Mouse (Mus musculus): Measurements from ENCODE around the gene Zc3hc1.

Gene Zc3hc1

GRCm38 (mm10) chr6:30372627-30373369 lies 18.0 kb downstream of the Zc3hc1 start:
- no peak for DNase-seq (ENCODE audit: low spot score in 2 of 2)

GRCm38 (mm10) chr6:30369291-30369690 lies 21.5 kb downstream of the Zc3hc1 start:
- DNase-seq (ENCODE audit: low spot score in 2 of 2) = no peak

DNA sequence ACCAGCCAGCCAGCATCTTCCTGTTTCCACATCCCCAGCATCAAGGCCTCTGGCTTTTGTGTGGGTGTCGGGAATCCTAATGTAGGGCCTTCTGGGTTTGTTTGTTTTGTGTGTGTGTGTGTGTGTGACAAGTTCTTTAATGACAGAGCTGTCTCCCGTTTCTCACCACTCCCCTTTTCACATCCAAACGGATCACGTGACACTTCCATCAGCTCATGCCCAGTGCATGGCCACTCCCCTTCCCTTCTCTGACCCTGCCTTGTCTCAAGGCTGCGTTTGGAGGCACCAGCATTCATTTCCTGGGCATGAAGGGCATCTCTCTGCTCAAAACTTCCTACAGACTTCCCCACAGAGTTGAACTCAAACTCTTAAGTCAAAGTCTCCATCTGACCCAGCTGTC lies 27.0 kb downstream of the Zc3hc1 start:
- no peak for DNase-seq (ENCODE audit: low spot score in 2 of 2)

- DNase-seq (ENCODE audit: low spot score in 2 of 2) = no peak
These were observed 30.9 kb downstream of the Zc3hc1 start for GRCm38 (mm10) chr6:30359762-30360509.

DNA sequence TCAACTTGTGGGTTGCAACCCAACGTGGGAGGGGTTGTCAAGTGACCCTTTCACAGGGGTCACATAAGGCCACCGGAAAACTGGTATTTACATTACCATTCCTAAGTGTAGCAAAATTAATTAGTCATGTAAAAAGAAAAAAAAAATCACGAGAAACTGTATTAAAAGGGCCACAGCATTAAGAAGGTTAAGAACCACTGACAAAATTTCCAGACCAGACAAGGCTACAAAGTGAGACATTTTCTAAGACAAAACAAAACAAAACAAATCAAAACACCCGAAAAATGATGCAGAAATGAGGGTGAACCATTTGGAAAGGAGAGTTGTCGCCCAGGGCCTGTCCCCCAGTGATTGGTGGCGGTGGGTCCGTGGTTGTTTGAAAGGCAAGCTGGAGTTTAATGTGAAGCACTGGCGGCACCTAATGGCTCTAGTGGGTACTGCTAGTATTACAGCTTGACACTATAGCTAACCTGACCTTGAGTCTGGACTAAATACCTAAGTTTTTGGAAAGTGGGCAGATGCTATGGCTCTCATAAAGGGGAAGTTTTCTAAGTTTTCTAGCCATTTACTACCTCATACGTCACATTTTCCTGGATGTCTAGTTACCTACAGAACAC lies 33.2 kb downstream of the Zc3hc1 start:
- peak in 1 of 2 experiments; percentile 90 for DNase-seq (ENCODE audit: low spot score in 2 of 2)

DNA sequence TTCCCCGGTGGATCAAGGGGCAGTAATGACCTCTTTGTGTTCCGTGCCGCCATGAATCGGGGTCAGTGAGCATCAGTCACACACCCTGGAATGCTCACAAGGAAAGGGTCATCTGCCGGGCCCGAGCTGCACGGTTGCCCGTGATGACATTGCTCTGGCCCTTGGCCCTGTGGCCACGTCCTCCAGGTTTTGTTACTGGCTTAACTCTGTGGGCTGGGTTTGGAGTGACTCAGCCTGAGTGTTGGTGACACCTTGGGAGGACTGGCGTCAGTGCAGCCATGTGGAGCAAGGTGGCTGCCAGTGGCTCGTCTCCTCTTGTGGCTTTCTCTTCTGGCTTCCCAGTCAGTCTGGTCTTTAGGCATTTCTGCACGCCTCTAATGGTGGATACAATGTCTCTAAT lies 34.1 kb downstream of the Zc3hc1 start:
- no peak for DNase-seq (ENCODE audit: low spot score in 2 of 2)

- no peak for DNase-seq (ENCODE audit: low spot score in 2 of 2)
These were observed 34.7 kb downstream of the Zc3hc1 start for GRCm38 (mm10) chr6:30356161-30356560.

GRCm38 (mm10) chr6:30355701-30356100 lies 35.1 kb downstream of the Zc3hc1 start:
- DNase-seq (ENCODE audit: low spot score in 2 of 2) = no peak

DNA sequence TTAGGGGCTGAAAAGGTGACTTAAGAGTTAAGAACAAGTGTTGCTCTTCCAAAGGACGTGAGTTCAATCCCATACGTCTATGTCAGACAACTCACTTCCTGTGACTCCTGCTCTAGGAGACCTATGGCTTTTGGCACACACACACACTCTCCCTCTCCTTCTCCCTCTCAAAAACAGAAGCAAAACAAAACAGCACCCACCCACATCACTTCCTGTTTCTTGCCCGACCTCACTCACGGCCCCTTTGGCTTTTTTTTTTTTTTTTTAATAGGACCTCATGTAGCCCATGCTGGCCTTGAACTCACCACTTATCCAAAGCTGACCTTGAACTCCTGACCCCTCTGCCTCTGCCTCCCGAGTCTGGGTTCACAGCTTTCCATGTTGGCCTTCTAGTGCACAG lies 36.1 kb downstream of the Zc3hc1 start:
- DNase-seq (ENCODE audit: low spot score in 2 of 2) = no peak

DNA sequence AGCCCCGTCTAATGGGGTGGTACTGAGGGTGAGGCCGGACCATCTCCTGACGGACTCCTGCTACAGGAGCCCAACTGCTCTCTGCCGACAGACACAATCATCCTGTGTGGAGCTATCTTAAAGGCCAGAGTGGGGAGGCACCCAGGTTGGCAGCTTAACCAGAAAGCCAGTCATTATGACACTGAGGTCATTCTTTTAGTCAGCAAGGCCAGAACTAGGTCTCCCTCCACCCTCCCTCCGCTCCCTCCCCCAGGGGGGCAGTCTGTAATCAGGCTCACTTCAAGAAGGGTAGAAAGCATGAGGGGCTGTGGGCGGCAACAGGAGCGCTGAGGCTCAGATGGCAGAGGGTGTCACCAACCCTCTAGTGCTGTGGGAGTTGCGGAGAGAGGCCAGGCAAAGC lies 37.2 kb downstream of the Zc3hc1 start:
- no peak for DNase-seq (ENCODE audit: low spot score in 2 of 2)

DNA sequence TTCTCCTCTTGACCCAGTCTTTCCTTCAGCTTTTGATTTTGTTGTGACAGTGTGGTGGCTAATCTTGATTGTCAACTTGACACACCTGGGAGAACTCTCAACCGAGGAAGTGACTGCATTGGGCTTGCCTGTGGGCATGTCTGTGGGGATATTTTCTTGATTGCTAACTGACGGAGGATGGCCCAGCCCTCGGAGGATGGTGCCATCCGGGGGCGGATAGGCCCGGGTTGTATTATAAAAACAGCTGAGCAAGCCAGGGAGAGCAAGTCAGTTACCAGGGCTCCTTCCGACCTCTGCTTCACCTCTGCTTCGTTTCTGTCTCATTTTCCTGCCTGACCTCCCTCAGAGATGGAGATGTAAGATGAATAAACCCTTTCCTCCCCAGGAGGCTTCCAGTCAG lies 38.1 kb downstream of the Zc3hc1 start:
- DNase-seq (ENCODE audit: low spot score in 2 of 2) = no peak

GRCm38 (mm10) chr6:30351290-30351689 lies 39.5 kb downstream of the Zc3hc1 start:
- DNase-seq (ENCODE audit: low spot score in 2 of 2) = no peak

GRCm38 (mm10) chr6:30347288-30347801 lies 43.5 kb downstream of the Zc3hc1 start:
- DNase-seq (ENCODE audit: low spot score in 2 of 2) = no peak

DNA sequence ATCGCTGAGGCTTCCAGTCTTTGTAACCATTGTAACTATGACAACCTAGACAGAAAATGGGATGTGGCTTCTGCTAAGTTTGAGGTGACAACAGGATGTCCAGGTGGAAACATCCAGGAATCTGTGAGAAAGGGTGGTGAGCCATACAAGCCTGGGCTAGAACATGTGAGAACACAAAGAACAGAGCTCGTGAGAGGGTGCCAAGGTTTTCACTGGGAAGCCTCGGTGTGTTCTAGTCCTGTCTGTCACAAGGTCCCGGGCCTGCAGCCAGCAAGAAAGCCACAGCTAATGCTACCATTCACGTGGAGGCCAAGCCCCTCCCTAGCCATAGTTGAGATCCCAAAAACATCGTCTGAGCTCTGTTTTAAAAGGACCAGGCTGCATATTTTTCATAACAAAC lies 44.1 kb downstream of the Zc3hc1 start:
- no peak for DNase-seq (ENCODE audit: low spot score in 2 of 2)

DNA sequence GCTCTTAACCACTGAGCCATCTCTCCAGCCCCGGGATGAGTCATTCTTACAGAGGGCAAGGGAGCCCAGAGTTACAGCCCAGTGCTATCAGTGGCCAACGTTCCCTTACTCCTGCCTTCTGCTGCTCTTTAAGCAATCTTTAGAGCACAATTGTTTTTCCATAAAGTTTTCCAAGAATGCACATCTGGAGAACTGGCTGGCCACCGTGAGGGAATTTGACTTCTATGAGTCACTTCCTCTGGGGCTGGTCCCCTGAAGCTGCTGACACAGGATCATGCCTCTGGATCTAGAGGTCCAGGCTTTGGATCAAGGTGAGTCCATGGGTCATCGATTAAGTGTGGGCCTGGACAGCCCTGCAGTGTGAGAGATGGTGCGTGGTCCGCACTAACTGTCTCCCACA lies 46.8 kb downstream of the Zc3hc1 start:
- no peak for DNase-seq (ENCODE audit: low spot score in 2 of 2)

DNA sequence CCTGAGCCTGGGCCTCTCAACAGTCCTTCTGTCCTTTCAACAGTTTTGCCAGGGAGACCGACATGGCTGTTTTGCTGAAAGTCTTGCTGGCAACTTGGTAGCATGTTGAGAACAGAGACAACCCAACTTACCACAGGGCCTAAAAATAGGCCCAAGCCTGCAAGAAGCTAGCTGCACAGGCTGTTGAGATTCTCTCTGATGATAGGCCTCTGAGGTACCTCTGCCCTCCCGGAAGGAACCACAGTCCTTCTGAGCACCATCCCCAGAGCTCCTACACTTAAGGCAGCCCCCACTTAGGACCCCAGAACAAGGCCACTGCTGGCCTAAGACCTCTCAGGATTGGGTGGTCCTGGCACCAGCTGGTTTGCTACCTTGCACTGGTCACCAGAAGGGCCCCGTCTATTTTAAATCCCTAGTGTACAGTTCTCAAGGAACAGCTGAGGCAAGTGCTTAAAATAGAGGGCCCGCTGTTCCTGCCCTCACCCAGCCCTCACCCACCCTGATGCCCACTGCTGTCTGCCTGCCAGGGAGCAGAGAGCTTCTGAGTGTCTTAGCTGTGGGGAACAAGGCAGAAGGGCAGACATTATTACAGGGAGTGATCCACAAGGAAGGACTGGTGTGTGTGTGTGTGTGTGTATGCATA lies 50.5 kb downstream of the Zc3hc1 start:
- no peak for DNase-seq (ENCODE audit: low spot score in 2 of 2)

DNA sequence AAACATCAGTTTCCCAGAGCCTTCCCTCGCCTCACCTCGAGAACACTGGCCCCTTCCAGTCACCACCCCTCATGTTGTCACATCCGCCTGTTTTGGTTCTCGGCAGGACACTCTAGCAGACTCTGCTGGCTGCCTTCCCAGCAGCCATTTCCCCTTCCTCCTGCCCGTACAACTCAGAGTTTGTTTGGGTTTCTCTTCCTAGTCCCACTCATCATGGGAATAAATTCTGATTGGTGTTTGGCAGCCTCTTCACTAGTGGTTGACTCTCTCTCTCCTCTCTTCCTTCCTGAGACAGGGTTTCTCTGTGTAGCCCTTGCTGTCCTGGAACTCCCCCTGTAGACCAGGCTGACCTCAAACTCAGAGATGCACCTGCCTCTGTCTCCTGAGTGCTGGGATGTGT lies 53.9 kb downstream of the Zc3hc1 start:
- DNase-seq (ENCODE audit: low spot score in 2 of 2) = peak in 1 of 2 experiments; percentile 27

- DNase-seq (ENCODE audit: low spot score in 2 of 2) = no peak
These were observed 58.6 kb downstream of the Zc3hc1 start for GRCm38 (mm10) chr6:30332262-30332661.

DNA sequence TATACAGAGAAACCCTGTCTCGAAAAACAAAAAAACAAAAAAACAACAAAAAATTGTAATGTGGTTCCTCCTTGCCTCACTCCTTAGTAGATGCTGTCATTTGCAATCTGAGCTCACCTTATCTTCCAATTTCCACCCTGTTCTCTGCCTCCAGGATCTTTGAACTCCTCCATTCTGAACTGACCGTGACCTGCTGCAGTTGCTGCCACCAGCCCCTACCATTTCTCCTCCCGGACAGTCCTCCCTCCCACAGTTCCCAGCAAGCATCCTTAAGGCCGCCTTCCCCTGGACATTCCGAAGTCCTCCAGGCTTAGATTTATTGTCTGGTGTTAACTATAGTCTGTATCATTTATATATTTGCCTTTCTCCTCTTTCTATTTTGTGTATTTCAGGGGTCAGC lies 60.1 kb downstream of the Zc3hc1 start:
- no peak for DNase-seq (ENCODE audit: low spot score in 2 of 2)

- DNase-seq (ENCODE audit: low spot score in 2 of 2) = no peak
These were observed 64.8 kb downstream of the Zc3hc1 start for GRCm38 (mm10) chr6:30325932-30326501.

DNA sequence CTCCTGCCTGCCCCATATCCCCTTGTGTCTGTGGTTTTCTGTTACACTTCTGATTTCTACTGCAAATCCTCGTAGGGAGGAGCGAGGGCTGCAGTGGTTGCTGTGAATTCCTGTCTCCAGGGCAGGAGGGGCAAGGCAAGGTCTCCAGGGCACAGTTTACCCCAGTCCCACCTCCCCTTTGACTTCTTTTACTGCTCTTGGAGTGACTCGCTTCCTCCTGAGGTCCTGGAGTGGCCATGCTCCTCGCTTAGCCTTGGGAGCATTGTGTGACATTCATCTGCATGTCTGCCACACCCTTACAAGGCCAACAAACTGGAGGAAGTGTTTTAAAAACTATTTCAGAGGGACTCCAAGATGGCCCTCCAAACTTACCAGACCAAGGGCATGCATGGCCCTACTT lies 69.8 kb downstream of the Zc3hc1 start:
- no peak for DNase-seq (ENCODE audit: low spot score in 2 of 2)

DNA sequence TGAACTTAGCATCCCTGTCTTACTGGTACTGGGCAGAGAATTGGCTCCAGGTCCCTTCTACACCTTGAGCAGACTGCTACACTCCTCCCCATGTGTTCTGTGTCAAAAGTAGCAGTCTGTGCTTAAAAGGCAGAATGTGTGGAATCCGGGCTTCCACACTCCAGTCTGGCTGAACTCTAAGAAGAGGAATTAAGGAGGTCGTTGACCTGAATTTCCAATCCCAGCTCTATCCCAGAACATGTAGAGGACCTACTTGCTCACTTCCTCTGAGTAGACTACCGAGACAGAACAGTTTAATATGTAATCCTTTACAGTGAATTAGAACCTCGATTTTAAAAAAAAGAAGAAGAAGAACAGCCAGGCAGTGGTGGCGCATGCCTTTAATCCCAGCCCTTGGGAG lies 71.6 kb downstream of the Zc3hc1 start:
- no peak for DNase-seq (ENCODE audit: low spot score in 2 of 2)

All from left cerebral cortex, adult 9 months (tissue).